Mouse (Mus musculus) MEL-GATA-1-ER (cell line): ENCODE measurements around the gene Gm3336.

ENCODE experiments used
- DNase-seq: peaks from one replicate; pipeline ENCODE4 v3.0.0-alpha.2; 2012; ENCODE audit warnings: low read depth; ENCODE audit errors: extremely low read depth

Gm3336 gene

DNA sequence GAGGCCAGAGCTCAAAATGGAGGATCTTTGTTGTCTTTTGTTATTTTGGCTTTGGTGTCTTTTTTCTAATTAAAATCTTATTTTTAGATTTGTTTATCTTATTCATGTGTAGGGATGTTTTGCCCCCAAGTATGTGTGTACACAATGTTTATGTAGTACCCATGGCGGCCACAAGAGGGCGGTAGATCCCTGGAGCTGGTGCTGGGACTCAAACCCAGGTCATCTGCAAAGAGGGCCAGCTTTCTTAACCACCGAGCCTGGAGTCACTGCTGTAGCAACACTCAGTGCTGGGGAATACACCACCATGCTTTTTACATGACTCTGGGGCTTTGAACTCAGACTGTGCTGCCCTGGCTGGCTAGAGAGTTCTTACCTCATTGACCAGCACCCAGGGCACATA is 45.0 kb downstream of the Gm3336 start:
- no peak for DNase-seq

DNA sequence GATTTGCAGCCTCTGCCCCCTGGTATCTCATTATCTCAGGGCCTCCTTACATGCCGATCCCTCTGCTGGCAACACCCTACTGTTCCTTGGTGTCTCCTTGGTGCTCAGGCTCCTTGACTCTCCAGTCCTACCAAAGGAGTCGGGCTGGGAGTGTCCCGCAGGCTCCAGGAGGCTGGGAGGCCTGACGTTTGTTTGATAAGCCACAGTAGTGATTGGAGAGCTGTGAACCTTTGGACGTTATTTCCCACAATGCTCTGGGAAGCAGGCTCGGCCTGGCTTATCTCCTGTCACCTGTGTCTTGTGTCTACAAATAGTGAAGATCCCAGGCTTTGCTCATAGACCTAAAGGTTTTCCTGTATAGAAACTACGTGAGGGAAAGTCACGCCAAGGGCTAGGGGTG is 45.7 kb downstream of the Gm3336 start:
- DNase-seq, result peak; percentile 56

DNA sequence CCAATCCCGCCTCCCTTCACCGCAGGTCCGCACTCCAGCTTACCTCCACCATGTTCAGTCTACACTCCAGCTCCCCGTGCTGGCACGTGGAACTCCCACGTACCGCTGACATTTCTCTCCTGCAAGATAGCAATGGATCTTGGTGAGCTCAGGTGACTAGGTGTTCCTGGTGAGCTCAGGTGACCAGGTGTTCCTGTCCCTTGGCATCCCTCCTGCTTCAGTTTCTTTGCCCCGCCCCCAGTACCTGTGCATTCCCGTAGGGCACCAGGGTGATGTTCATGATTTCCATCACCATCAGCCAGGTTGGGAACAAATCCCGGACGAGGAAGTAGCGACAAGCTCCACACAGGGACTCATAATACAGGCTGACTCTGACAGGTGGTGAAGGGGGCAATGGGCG is 46.3 kb downstream of the Gm3336 start:
- DNase-seq, result no peak

- no peak for DNase-seq
Observed at GRCm38 (mm10) chr8:70765329-70765728, 47.0 kb downstream of the Gm3336 start.

DNA sequence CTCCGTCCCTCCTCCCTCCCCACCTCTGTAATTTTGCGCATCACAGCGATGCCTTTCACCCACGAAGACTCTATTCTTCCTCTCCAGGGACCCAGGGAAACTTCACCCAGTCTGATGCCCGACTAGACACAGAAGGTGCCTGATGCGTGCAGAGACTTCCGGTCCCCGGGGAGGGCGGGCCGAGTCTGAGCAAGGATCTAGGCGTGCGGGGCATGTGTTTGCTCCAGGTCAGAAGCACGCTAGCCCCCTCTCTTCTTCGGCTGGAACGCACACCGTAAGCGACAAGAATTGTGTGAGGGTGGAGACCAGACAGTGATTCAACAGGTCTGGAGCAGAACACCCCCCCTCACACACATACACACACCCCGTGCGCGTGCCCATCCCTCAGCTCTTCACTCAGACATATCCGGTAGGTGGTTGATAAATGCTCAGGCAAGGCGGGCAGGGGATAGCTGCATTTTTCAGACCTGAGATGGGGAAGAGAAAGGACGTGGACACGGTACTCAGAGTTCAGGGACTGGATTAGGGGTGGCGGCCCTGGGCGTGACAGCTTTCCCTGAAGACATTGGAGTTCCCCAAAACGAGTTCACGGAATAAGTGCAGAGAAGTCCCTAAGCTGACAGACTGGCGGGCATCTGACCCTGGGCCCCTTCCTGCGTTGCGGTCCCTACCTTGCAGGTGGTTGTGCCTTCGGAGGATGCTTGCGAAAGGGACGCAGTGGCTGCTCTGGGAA is 47.7 kb downstream of the Gm3336 start:
- DNase-seq, result no peak

DNA sequence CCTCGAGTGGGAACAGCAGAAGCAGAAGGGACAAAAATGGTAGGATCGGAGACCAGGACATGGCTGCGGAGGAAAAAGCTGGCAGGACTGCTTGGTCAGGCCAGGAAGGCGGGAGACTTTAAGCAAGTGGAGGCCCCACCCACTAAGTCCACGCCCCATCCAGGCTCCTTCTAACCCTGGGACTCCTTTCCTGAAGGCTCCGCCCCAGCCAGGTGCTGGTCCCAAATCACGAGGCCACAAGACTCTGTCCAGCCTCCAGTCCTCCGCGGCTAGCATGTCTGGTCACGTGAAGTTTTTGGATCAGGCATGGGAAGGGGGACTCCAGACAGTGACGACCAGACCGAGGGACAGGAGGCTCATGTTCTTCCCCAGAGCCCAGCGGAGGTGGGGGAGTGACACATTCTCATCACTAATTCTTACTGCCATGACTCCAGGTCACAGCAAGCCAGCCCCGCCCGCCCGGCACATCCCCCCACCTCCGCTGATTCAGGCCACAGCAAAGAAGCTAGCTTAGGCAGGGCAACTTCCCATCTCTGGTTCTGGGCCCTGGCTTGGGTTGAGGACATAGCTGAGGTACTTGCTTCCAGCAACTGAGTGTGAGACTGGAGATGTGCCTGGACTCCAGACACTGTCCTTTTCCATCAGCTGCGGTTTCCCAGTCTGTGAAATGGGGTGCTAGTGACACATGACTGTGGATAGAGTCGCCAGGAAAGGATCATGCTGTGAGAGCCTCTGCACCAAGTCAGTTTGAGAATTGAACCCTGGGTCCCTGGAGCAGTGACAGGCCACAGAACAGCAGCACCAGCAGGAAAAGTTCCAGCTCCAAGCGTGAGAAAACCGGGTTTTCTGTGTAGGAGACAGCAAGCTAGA is 48.5 kb downstream of the Gm3336 start:
- no peak for DNase-seq

GRCm38 (mm10) chr8:70767503-70767902 is 49.2 kb downstream of the Gm3336 start:
- no peak for DNase-seq

DNA sequence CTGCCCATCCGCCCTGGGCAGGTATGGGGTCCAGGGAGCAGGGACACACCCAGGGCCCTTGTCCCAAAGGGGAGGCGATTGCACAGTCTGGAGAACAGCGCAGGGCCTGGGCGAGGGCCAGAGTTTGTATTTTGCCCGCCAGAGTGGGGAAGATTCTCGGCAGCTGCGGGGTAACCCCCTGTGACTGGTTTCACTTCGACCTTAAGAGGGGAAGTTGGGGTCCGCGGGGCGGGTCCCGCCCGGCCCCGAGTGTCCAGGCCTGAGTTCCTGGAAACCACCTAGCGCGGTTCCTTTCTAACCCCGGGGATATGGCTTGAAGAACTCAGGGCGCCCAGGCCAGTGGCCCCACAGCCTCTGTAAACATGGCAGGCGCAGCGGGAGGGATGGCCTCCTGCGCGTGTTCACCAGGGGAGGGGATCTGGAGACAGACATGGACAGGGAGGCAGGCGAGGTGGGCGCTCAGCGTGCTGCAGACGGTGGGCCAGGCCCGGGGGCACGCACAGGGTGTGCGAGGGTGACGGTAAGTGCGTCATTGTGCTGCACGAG is 50.0 kb downstream of the Gm3336 start:
- no peak for DNase-seq

DNA sequence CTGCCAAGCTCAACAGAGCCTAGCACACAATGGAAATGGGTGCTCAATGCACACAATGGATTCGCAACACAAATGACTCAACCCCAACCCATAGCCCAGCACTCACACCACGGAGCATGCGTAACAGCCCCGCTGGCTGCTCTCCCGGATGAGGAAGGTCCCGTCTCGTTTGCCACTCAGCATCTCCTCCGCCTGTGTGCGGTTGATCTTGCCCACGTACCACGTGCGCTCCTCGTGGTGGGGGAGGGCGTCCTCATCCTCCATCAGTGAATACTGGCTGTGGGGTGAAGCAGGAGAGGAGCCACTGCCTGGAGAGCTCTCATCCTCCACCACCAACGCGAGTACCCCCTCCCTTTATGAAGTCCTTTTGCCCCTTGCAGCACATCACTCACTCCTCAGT is 50.6 kb downstream of the Gm3336 start:
- DNase-seq, result no peak

DNA sequence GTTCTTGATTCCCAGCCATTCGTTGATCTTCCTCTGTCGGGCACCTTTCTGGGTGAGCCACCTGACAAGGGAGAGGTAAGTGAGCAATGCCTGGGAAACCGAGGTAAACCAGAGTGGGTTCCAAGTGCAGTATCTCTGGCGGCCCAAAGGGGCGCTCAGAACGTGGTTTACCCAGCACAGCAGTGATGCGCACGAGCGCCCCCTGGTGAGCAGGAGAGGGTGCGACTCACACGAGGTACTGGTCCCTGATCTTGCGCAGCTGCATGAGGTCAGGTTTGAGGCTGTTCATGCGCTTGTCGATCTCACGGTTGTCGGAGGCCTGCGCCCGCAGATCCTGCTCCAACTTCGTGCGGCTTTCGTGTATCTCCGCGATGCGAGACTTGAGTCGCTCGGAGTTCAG is 51.0 kb downstream of the Gm3336 start:
- DNase-seq, result peak; percentile 84

GRCm38 (mm10) chr8:70769858-70770257 is 51.5 kb downstream of the Gm3336 start:
- DNase-seq, result no peak

DNA sequence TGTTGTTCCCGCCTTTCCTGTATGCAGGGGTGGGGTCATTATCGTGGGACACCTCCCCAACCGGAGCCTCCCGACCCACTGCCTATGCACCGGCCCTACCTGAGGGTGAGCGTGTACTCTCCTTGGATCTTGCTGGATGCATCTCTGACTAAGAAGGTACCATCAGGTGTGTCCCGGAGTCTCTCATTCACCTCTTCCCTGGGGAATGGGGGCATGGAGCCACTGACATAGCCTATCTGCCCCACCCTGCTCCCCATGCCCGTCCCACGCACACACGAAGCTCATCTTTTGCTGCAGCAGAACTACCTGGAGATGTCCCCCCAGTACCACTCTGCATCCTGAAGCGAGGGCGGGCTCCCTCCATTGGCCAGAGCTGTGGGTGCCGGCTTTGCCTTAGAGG is 52.4 kb downstream of the Gm3336 start:
- no peak for DNase-seq

GRCm38 (mm10) chr8:70771217-70771616 is 52.9 kb downstream of the Gm3336 start:
- DNase-seq, result no peak

- DNase-seq, result no peak
Observed at GRCm38 (mm10) chr8:70772075-70772474, 53.7 kb downstream of the Gm3336 start.
